Mouse (Mus musculus) kidney, postnatal 10 days (tissue): ENCODE results near the gene Rheb.
"Not testable (repeated sequence)": the region's sequence is repeated elsewhere in the genome, so short reads cannot be mapped to it uniquely, and the experiment has no call there.

Experiments
- DNase-seq: peaks from one replicate; pipeline ENCODE4 v3.0.0; 2021; ENCODE audit warnings: mixed read lengths

The Rheb gene

GRCm38 (mm10) chr5:24782957-24783356, 59.5 kb downstream of the Rheb start:
- DNase-seq = no peak

- no peak for DNase-seq
Measured at GRCm38 (mm10) chr5:24781048-24781447, 61.4 kb downstream of the Rheb start.

GRCm38 (mm10) chr5:24779881-24780512, 62.4 kb downstream of the Rheb start:
- no peak for DNase-seq

- DNase-seq = no peak
Measured at GRCm38 (mm10) chr5:24779321-24779720, 63.1 kb downstream of the Rheb start.

GRCm38 (mm10) chr5:24778843-24779140, 63.6 kb downstream of the Rheb start:
- DNase-seq = no peak

- DNase-seq = no peak
Measured at GRCm38 (mm10) chr5:24778082-24778842, 64.2 kb downstream of the Rheb start.

- no peak for DNase-seq
Measured at GRCm38 (mm10) chr5:24776681-24777080, 65.7 kb downstream of the Rheb start.

- not testable (repeated sequence) for DNase-seq
Measured at GRCm38 (mm10) chr5:24774549-24774948, 67.9 kb downstream of the Rheb start.

GRCm38 (mm10) chr5:24757816-24758215, 84.6 kb downstream of the Rheb start, which contains the start of gene Crygn:
TSS of gene Crygn (minus strand) at chr5:24758008.
- DNase-seq = no peak

- no peak for DNase-seq
Measured at GRCm38 (mm10) chr5:24756931-24757330, 85.5 kb downstream of the Rheb start.
